Mouse (Mus musculus) A20 (cell line): ENCODE data around the gene Sirt2.

Experiments used
- DNase-seq: peaks from one replicate; pipeline ENCODE4 v3.0.0-alpha.2; 2011; ENCODE audit warnings: low read depth, low spot score

Sirt2 gene

DNA sequence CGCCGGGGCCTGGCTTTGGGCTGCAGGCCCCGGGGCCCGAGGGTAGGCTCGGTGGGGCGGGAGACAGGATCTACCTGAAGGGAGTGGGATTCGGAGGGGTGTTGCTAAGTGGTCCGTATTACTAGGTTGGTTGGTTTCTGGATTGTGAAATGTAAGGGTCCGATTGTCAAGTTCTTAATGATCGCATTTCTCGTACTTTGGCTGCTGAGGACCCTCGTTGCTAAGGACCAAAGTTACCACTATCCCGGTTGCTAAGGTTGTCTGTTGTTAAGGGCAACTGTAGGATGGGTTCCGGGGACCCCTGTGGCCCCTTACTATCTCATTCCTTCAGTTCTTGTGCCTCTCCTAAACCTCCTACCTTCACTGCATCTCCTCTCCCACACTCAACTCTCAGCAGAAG lies 375 bp downstream of the Sirt2 start:
- DNase-seq = no peak

DNA sequence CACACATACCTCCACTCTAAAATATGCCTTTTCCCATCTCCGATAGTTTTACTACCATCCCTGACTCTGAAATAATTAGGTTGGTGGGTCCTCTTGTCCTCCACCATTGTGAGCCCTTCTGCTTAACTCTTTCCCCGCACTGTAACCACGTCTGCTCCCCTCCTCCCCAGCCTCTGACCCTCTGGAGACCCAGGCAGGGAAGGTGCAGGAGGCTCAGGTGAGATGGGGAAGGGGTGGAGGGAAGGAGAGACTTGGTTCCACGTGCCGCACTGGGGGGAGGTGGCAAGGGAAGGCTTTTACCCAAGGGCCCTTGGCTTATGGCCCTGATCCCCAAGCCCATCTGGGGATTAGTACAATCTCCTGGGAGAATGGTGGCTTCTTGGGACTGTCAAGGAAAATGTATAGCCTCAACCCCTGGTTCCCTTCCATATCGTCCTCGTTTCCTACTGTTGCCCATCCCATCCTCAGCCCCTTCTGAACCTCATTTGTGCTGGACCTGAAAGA lies 979 bp downstream of the Sirt2 start, which contains the start of gene Nfkbib:
Nfkbib (minus strand) TSS at position 51 of the 504 bp plus-strand sequence.
- DNase-seq = no peak

DNA sequence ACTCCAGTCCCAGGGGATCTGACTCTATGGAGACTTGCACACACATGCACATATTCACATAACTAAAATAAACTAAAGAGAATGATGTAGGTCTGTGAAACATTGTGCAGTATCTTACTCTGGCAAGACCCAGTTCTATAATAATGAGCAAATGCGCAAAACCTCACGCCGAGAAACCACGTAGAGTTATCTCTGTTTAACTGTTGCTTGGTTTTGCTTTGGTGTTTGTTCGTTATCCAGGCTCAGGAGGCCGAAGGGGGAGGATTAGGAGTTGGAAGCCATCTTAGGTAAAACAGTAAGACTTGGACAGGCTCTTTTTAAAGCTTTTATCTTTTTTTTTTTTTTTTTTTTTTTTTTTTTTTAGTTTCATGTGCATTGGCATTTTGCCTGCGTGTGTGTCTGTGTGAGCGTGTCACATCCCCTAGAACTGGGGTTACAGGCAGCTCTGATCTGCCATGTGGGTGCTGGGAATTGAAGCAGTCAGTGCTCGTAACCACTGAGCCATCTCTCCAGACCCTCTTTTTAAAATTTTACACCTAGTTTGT lies 3.0 kb downstream of the Sirt2 start:
- no peak for DNase-seq

DNA sequence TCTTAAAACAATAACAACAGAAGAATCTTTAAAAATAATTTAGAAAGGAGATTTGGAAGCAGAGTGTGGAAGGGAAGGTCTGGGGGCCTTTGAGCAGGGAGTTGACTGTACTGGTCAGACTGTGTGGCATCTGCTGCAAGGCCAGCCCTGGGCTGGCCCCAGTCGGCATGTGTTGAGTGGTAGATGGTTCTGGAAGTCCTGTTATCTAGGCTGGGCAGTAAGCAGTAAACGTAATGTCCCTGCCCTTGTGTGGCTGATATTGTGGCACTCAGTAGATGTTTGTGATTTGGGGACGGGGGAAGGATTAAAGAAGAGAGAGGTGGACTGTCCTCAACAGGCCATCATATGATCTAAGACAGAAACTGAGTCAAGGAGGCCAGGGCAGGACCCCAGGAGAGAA lies 3.8 kb downstream of the Sirt2 start:
- DNase-seq = no peak

DNA sequence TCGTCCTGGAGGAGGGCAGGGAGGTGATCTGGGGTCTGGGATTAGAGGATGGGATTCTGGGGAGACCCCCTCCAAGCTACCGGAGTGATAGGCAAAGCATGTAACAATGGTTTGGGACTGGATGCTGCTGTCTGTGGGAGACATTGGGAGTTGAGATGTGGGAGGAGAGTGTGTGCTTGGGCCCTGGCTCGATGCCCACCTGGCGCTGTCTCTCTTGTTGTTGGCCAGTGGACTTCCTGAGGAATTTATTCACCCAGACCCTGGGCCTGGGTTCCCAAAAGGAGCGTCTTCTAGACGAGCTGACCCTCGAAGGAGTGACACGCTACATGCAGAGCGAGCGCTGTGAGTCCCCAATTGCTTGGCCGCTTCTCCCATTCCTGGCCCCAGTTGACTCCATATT lies 5.3 kb downstream of the Sirt2 start:
- DNase-seq = no peak

DNA sequence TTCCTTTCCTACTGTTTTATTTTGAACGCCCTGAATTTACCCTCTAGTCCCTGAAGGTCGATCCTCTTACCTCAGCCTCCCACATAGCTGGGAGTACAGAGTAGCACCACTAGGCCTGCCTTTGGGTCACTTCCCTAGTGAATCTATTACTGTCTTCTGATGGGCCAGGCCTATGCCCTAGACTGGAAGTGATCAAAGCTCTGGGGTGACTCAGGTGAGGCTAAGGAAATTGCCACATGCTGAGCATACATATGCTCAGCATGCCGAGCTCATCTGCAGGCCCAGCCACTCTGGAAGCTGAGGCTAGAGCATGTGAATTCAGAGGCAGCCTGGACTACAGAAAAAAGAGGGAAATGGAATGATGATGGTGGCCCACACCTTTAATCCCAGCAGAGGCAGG lies 6.6 kb downstream of the Sirt2 start:
- DNase-seq = no peak

DNA sequence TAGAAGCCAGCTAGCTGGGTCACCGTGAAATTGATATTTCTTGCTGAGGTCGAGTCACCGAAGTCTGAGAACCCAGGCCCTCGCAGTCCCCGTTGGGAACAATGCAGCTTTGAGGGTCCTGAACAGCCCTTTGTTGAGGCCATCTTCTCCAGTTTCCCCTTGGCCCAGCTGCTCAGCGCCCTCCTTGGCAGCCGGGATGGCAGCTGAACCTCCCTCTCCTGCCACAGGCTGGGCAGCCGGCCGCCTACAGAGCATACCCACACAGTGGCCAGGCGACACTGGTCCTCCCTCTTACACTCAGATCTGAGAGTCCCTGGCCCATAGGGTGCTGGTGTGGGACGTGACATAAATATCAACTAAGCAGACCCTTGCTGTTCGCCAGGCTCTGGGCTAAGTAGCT lies 7.6 kb downstream of the Sirt2 start:
- DNase-seq = no peak

DNA sequence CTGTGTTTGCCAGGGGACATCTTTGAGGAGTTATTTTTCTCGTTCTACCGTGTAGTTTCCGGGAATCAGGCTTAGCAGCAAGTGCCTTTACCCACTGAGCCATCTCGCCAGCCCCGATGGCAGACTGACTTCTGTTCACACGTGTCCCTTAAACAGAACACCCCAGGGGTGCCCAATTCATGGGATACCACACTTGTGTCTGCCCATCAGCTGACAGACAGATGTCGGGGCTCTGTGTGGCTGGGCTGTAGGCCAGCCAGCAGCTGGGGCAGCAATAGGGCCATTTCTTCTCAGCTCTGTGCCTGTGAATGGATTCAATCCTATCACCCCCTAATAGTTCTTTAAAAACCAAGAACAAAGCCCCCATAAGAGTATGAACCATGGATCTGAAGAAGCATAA lies 8.6 kb downstream of the Sirt2 start:
- no peak for DNase-seq

DNA sequence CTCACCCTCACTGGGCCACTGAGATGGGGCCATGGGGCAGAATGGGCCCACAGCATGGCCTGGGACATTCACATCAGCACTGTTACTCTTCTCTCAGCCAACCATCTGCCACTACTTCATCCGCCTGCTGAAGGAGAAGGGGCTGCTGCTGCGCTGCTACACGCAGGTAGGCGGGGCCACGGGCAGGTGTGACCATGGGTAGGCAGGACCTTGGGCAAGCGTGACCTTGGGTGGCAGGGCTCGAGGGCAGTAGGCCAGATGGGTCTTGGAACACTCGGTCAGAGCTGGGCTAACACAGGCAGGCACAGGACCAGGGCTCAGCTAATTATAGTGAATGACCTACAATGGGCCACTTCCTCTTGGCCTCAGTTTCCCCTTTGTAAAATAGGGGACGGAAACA lies 12.3 kb downstream of the Sirt2 start:
- DNase-seq = no peak

DNA sequence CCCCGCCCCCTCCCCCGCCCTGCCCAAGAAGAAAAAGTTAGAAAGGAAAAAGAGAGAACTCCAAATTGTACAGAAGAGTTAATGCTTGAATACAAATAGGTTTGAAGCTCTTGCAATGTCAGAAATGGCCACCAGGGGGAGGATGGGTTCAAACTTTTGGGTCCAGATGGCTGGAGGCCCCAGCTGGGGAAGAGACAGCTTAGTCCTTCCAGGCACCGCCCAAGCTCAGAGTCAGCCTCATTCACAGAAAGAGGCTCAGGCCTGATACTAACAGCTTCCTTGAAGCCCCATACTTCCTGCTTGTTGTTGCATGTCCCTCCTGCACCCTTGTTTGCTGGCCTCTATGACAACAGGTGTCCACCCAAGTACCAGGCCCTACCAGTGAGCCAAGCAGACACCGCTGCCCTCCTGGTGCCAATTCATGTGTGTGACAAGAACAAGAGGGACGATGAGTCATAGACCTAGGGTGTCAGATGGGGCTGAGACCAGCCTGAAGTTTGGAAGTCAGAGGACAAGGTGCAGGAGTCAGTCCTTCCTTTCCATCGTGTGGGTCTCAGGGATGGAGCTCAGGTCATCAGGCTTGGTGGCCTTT lies 13.6 kb downstream of the Sirt2 start:
- peak; percentile 87 for DNase-seq

DNA sequence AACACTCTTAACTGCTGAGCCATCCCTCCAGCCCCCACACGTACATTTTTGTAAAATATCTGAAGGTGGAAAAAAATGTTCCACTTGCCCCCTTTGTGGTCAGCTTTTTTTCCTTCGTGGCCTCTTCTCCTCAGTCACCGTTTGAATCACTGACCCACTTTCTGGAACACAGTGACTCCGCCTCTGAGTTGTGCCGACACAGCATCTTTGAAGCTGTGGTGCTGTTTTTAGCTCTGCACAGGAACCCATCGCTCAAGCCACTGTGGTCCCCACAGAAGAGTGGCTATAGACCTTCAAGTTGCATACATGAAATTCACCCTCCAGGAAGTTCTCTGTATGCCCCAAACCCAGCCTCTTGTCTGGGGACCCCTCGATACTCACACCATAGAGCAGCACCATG lies 14.3 kb downstream of the Sirt2 start:
- DNase-seq = no peak

DNA sequence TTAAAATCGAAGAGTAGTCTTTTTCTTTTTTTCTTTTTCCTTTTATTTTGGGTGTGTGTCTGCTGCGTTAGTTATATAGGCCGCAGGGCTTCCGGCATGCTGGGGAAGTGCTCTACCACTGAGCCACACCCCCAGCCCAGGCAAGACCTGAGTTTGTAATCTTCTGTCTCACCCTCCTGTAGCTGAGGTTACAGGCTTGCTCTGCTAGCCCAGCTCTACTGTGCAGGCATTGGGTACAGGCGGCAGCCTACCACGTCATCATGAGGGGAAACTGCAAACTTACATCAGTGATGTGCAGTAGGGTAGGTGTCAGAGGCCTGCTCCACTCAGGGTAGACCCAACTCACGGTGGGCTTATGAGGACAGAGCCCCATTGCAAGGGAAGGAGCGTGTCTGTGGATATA lies 14.7 kb downstream of the Sirt2 start:
- DNase-seq = no peak

DNA sequence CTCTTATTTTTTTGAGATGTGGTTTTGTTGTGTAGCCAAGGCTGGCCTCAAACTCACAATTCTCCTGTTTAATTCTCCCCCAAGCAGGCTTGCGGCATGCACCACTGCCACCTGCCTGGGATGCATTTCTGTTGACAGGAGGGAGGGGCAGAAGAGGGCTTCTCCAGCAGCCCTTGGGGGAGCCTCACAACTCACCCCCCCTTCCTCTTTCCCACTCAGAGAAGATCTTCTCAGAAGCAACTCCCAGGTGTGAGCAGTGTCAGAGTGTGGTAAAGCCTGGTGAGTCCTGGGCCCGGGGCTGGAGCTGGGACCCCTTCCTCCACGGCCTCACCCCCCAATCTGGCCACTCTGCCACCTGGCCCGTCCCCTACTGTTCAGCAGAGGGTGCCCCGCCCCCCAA lies 18.6 kb downstream of the Sirt2 start:
- DNase-seq = no peak

DNA sequence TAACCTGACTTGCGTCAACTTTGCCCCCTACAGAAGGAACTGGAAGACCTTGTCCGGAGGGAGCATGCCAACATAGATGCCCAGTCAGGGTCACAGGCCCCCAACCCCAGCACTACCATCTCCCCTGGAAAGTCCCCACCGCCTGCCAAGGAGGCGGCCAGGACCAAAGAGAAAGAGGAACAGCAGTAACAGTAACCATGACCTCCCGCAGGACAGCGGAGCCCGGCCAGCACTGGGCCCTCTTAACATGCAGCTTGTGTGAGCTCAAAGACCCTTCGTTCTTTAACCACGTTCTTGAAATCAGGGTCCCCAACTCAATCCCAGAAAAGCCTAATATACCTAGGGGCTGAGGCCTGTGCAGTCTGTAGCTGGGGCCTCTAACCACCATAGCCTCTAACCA lies 21.3 kb downstream of the Sirt2 start:
- DNase-seq = peak; percentile 53

DNA sequence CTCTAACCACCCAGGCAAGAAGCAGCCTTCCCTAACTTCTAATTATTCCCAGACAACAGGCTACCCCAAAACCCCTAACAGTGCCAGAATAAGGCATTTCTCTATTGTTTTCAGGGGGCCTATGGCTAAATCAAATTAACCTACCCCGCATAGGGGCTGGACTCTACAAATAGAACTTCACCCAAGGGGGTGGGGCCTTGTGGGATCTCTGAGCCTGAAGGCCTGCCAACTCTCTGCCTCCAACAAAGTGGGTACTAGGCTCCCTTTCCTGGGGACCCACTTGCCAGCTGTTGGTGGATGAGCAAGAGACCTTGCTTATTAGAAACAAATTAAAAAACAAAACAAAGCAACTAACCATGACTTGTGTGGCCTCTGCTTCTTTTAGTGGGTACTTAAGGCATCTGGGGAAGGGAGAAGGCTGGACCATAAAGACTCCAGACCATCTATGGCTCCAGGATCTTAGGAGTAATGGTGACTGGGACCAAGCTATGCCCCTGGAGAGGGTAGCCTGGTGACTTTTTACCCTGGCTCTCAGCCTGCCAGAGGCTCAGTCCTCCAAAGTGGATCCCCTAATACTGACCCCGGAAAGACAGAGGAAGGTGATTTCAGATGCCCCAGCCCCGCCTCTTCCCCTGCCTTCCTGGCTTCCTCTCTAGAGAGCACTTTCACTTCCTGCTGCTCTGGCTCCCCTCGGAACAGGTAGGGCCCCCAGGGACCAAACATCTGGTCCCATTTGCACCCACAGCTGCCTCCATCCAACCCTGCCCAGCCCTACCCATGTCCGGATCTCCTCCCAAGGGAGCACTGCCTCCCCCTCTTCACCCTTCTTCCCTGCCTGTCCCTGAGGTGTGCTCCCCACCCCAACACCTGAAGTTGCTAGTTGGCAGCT lies 22.0 kb downstream of the Sirt2 start, which contains the start of gene Rinl:
Rinl (plus strand) TSS at position 663 of the 889 bp plus-strand sequence.
- DNase-seq = peak; percentile 96

DNA sequence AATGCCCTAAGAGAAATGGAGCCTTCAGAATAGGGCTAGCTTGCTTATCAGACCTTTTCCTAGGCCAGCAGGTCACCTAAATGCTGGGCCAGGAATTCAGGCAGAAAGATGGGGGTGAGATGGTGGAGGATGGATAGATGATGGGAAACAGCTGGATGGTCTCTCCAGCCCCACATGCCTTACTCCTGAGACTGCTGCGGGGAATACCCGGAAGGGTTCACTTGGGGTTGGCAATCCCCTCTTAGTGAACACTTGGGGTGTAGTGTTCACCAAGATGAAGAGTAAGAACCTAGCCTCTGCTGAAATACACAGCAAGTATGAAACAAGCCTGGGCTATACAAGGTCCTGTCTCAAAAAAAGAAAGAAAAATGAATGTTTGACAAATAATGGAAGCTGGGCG lies 22.7 kb downstream of the Sirt2 start:
- DNase-seq = no peak

DNA sequence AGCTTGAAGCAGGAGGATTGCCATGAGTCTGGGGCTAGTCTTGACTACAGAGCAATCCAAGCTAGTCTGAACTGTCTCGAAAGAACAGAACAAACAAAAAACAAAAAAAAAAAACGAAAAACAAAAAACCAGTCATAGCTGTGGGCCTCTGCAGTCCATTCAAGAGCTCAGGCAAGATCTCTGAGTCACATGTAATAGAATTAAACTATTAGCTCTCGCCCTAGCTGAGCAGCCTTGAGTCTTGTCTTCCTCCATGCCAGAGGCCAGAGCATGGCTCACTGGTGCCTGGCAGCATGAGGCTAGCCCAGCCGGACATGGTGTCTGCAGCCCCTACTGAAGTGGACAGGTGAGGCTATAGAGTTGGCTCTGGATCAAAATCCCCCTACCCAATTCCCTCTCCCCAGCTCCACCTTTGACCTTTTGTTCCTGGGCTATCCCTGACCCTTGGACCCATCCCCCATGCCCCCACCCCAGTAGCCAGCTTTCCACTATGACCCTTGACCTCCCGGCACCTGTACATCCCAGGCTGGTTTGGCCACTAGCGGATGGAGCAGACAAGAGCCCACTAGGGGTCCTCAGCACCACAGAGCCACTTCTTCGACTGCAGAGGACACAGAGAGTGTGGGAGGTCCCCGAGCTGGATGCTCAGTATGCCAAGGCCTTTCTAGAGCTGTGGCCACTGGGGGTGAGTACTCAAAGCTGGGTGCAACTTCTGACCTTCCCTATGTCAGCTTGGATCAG lies 23.7 kb downstream of the Sirt2 start:
- DNase-seq = no peak

DNA sequence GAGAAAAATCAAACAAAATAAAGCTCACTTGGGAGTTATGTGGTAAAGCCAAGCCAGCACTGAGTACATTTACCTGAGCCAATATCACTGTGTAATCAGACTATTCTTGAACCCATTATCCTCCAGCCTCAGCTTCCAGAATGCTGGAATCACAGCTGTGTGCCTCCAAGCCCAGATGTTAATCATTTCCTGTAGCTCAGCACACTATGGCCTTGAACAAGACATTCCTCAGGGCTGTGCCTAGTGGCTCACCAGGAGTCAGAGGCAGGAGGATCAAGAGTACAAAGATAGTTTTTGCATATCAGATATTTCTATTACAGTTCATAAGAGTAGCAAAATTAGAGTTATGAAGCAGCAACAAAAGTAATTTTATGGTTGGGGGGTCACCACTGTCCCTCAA lies 25.2 kb downstream of the Sirt2 start:
- DNase-seq = no peak

DNA sequence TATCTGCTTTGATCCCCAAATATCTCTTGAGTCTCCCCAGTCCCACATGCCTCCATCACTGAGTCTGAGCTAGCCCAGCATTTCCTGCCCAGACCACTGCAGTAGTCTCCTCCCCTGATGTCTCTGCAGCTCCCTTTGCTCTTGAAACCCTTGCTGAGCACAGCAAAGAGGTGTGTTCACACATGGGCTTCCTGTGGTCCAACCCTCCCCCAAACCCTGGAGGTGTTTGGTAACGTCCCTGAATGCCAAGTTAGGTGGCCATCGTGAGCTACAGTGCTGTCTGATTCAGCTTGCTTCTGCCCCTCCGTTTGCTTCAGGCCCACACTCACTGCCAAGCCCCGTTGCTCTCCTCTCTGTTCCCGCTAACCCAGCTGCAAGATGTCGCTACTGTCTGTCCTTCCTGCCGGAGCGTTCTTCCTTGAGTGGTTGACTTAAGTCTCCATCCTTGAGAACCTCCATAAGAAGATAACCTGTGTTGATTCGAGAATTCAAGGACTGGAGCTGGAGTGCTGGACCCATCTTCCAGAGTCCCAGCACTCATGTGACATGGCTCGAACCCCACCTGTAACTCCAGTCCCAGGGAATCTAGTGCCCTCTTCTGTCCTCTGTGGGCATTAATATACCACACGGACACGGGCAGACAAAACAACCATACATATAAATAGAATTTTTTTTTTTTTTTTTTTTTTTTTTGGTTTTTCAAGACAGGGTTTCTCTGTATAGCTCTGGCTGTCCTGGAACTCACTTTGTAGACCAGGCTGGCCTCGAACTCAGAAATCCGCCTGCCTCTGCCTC lies 26.1 kb downstream of the Sirt2 start:
- DNase-seq = peak; percentile 32

DNA sequence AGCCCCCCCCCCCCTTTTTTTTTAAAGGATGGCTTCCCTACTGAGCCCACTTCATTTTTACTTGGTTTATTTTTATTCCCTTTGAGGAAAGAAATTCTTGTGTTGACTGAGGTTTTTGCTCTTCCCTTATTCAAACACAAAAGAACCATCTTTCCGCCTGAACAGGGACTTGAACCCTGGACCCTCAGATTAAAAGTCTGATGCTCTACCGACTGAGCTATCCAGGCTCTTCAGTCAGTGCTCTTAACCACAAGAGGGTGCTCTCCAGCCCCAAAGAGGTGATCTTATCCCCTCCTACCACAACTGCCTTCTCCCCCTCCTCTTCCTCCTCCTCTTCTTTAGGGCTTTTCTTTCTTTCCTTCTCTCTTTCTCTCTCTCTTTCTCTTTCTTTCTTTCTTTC lies 27.3 kb downstream of the Sirt2 start:
- peak; percentile 73 for DNase-seq

DNA sequence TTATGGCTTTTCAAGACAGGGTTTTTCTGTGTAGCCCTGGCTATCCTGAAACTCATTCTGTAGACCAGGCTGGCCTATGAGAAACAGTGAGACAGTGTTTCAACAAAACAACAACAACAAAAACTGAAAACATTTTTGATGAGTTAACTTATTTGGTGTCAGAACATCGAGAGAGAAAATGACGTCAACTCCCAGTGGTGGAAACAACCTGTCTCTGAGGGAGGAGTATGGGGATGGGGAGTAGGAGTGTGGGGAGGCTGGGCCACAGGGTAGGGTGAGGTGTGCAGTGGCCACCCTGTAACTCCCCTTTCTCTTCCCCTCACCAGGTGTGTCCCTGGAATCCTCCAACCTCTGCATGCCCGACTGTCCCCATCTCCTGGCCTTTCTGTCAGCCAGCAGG lies 28.0 kb downstream of the Sirt2 start:
- no peak for DNase-seq
